Mouse (Mus musculus) stomach, postnatal 0 days (tissue): ENCODE measurements around the gene Exog.

Source experiments
- CTCF ChIP-seq: IDR thresholded peaks from 2 replicates; pipeline ENCODE4 v1.5.1; 2016; ENCODE audit warnings: antibody characterized with exemption, low read depth, mild to moderate bottlenecking, moderate library complexity
- EP300 ChIP-seq: optimal IDR thresholded peaks from 2 replicates; pipeline ENCODE3; 2016; ENCODE audit warnings: antibody characterized with exemption

DNA sequence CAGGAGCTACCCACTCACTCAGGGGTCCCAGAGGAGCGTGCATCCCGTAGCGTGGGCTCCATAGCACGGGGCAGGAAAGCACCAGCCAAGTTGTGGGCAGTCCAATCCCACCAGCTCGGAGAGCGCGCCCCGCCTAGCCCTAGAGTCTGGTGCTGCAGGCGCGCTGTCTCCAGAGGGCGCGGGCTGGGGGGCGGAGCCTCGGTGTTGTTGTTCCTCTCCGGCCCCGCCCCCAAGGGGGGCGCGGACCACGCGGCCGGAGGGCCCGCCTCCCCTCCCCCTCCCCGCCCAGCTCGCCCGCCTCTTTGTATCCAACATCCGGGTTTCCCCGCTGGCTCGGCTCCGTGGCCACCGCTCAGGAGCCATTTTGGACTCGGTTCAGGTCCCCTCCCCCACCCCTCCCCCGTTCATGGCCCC, 42.9 kb upstream of the Exog start, which contains the start of gene Acvr2b:
- TF ChIP-seq CTCF, result peak; percentile 70
- no peak for TF ChIP-seq EP300
